Mouse (Mus musculus) adrenal gland, postnatal 10 days (tissue): ENCODE measurements around the gene Slc9a9. TPM values are rescaled to one million over a fixed set of nuclear protein-coding genes. Genes with fewer than 3 reads are reported as not detected.

Experiments
- DNase-seq: peaks from one replicate; pipeline ENCODE4 v3.0.0; 2021; ENCODE audit warnings: mixed read lengths
- total RNA-seq, 2 experiments: library from RNA; stranded (reverse); gene quantifications; 2 replicates each; pipeline ENCODE4 v1.2.3; 2021

Slc9a9 gene
- total RNA-seq, 2 experiments from 2014 or later: 3.2 to 4.3 TPM

DNA sequence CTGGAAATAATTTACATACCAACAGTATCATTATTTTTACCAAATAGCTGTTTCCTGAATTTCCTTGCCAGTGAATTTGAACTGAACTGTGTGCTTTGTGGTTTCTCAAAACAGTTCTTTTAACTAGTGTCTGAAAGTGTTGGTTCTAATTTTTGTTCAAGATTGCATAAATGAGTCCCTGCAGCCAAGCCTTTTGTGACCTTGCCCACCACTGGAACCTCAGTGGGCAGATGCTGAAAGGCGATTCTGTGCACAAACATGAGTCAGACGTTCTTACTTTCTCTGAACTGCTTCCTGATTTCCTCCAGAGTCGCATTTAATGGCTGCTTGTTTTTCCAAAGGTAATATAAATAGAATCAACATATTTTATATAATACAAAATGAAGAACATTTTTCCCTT, 281.0 kb downstream of the Slc9a9 start:
- no peak for DNase-seq

DNA sequence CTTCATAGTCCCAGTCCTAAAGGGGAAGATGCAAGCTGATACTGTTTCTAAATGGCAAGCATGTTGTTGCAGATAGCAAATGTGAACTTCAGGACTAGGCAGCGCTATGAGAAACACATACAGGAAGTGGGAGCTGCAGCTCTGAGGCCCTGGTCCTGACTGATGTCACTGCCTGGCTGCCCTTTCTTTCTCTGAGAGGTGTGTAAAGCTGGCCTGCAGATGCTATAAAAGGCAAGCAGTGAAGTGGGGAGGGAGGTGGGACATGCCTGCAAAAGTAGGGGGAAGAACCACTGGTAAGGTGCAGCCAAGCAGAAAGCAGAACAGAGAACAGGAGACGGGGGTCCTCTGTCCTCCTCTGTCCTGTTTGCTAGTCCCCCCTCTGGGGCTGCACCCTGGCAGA, 285.9 kb downstream of the Slc9a9 start:
- DNase-seq: no peak

DNA sequence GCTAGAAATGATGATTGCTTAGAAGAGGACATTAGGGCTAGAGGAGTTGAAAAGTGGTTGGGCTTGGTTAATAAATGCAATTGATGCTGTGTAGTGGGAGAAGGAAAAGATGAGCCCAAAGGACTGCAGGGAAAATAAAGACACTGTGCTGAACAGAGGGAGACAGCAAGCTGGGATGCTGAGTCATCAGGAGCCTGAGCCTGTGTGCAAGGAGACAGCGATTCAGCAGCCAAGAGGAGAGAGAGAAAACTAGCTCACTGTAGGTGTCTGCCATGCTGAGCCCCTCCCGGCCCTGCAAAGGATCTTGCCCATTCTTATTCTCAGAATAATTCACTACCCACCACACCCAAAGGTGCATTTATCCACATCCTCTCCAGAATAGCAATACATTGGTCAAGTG, 288.7 kb downstream of the Slc9a9 start:
- no peak for DNase-seq

DNA sequence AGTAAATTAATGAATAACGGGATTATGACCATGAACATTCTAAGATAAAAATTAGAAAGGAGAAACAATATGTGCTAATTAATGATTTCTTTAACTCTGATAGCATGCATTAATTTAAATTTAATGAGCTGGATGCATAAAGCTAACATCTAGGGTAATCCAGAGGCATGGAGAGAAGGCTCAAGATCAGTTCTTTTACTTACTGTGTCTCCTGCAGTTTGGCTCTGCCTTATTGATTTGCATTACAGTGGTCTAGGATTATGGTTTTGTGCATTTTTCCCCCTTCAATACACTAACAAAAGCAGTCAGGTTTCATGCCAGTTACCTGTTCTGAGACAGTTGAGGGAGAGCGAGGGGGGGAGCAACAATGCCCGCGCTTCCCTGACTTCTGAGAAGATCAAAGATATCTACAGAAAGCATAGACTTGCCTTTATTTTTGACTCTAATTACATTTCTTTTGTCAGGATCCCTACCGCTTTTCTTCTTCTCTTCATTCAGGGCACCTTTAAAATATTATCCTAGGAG, 298.9 kb downstream of the Slc9a9 start:
- DNase-seq: no peak

DNA sequence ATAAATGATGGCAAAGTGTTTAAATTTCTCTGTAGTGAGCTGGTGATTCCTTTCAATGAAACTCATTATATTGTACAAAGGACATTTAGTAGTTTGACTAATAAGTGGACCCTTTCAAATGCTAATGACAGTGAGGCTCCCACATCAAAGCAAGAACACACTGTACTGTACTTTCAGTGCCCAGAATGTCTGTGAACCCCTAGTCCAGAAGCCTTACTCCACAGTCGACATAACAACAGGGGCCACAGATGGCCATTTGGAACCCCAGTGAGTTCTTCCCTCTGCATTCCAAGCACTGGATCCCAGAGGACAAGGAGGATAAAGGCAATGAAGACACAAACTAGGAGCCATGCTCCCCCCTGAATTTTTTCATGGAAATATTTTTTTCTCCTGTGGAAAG, 299.4 kb downstream of the Slc9a9 start:
- no peak for DNase-seq

DNA sequence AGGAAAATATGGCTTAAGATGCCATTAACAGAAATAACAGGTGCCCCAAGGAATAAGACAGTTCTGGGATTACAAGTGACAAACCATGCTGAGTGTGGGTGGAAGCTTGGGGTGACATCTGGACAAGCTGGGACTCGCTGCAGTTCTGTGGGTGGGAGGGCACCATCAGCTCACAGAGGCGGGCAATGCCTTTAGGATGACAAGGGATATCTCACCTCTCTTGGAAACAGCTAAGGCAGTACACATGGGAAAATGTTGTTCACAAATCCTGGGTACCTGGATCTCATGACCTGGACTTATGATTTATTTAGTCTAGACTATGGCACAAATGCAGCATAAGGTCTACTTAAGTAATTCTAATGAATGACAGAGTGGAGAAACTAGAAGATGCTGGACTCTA, 302.3 kb downstream of the Slc9a9 start:
- no peak for DNase-seq

DNA sequence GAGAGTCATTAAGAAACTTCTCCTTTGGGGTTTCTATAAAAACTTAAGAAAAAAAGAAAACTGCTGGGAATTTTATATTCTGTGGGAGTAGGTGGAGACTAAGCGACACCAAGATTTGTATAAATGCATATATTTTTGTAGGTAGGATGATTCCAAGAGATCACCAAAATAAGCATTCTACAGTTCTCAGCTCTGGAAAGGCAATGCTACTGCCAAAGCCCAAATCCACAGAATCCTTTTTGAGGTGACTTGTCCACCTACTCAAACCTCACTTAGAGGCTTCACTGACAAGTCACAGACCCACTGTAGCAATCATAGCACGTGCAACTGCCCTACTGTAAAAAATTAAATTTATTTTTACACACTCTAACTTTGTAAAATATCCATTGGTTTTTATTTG, 303.0 kb downstream of the Slc9a9 start:
- DNase-seq: no peak

DNA sequence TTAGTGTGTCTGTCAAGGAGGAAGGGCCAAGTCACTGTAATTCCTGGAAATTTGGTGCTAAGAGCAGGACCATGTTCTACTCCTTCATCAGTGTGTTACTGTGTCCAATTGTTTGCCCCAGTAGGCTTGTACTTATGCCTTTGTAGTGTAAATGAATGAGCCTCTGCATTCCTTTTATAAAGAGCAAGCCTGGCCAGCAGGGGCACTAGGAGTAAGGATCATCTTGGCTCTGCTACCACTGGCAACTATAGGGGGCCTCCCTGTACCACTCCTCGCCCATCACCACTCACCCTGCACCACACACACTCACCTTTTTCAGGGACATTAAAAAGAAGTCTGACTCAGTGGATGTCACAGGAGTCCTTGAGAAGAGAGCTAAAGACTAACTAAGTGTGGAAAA, 306.5 kb downstream of the Slc9a9 start:
- DNase-seq: no peak

DNA sequence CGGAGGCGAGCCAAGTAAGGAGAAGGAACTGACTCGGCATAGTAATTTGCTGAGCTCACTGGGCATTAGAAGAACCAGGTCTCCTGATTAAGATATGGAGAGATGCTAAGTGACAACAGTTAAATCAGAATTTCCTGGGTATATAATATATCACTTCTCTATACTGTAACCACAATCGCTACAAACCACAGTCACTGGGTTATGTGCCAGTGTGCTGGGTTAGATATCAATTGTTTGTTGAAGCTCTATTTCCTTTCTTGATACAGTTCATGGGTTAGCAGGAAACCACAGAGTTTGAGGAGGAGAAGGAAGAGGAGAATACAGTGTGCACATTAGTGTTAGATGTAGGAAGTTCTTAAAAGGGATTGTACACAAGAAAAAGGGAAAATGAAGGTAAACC, 323.9 kb downstream of the Slc9a9 start:
- no peak for DNase-seq

DNA sequence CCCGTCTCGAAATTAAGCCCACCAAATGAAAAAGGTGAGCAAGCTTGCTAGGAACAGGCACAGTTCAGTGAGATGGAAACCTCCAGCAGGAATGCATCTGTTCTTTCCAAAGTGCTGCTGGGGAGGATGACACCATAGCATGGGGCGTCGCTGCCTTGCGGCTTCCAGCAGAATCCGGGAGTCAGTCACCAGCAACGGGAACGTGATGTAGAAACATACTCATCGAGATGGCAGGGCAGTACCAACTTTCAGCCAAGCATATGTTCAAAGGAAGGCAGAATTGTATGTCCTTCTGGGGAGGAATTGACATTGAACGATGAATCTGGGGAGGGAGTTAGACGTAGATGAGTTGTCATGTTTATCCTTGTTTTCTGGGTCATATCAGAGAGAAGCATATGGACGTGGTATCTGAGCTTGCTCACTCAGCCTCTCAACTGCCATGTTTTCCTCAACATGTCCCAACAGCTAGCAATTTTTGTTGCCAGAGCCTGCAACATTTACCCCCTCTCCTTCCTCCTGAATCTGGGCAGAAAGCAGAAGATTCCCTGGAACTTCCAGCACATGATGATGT, 350.5 kb downstream of the Slc9a9 start:
- no peak for DNase-seq

DNA sequence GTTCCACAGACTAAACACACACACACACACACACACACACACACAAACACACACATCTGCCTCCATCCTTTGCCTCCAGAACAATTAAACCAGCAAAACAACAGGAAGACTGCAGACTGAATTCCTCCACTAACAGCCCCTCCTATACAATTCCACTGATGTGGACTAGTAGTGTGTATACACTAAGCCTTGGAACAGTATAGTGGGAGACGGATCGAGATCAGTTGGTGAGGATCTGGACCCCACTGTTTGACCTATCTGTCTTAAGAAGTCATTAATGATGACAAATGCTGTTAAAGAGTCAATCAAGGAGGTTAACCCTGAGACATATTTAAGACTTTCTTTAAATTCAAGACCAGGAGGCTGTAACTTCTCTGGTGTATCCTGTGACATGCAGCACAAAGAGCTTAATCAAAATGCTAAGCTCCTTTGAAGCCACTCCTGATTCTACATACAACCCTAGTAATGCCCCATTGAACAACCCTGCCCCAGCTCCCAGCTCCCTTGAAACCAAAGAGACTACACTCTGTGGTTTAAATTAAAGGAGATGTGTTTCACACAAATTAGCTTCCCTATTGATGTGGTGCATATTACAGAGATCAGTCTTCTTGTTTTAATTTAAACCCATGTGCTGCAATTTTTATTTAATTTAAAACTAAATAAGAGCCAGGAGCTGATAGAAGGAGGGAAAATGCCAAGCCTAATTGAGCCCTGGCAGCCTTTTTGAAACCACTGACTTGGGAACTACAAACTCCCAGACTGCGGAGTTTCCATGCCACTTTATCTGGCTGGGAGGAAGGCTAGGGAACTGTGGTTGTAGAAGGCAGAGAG, 364.6 kb downstream of the Slc9a9 start:
- DNase-seq: no peak

DNA sequence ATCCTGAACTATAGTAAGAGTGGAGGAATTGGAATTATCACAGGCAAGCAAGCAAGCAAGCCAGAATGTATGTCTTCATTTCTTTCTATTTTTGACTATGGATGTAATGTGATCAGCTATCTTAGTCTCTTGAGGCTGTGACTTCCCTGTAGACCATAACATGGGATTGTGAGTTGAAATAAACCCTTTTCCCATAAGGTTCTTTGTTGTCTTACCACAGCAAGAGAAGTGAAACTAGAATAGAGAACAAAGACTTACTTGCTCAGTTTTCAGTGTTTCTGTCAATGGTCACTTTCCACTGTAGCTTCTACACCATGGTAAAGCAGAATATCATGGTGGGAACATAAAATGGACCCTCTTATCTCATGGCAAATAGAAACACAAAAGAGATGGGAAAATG, 366.5 kb downstream of the Slc9a9 start:
- no peak for DNase-seq

DNA sequence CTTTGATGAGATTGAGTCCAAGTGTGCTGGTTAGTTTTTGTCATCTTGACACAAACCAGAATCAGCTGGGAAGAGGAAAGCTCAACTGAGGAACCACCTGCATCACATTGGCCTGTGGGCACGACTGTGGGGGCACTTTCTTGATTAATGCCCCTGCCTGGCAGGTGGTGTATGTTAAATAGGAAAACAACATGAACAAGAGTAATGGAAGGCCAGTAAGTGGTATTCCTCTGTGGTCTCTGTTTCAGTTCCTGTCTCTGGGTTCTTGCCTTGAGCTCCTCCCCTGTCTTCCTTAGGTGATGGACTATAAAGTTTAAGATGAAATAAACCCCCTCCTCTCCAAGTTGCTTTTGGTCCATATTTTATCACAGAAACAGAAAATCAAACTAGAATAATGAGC, 372.7 kb downstream of the Slc9a9 start:
- no peak for DNase-seq

DNA sequence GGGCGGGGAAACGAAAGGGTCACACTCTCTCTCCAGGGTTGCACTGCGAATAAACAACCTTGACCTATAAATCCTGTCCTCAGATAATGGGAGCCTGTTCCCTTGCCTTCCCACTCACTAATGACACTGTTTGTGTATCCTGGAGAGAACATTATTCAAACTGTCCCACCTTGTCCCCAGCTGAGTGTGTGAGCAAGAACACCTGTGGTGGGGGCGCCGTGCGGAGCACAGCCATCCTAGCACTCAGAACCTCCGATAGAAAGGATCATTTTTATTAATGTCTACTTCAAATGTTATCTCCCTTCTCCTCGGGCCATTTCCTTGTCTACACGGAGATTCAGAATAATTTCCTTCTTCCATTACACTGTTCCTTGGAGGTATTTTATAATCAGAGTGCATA, 382.5 kb downstream of the Slc9a9 start:
- no peak for DNase-seq

DNA sequence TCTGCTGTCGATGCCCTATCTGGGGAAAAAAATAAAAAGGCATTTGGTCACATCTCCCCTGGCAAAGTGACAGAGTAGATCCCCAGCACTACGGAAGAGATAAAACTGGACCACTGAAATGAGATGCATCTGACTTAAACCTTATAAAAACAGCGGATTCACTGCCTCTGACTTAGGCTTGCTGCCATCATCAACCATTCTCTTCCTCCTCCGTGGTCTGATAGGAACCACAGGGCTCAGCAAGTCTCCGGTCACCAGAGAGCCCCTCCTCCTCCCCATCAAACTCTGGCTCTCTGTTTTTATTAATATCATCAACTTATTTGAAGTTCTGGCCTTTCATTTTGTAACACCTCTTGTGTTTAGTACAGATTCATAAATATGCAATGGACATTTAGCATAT, 383.5 kb downstream of the Slc9a9 start:
- DNase-seq: no peak

DNA sequence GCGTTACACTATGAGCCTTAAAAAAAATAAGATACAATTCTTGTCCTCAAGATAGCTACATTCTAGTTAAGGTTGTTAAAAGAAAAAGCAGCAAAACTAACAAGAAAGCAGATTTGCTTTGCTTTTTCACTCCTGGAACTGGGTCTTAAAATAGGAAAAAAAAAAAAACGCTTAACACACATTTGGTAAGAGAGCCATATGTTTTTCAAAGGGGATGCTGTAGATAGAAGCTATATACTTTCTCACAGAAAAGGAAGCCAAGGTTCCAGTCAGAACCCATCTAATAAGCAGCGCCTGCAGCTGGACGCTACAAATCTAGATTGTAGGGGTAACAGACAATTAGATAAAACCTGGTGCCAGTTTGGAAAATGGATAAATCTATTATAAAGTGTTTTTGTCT, 386.1 kb downstream of the Slc9a9 start:
- no peak for DNase-seq

DNA sequence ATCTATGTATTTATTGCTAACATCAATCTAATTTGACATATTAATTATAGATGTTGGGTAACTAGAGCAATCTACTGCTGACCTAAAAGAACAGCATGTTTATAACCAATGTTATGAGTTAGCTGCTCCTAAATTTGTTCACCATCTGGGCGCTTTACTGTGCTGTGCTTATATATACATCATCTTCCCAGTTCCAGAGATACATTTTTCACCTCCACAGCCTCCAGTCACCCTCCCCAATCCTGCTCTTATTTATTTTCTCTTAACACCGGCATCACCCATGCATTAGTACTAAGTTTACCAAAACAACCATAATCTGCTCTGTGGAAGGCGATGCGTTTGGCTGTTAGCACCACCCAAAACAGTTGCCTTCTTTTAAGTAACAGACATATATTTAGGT, 391.0 kb downstream of the Slc9a9 start:
- DNase-seq: no peak

DNA sequence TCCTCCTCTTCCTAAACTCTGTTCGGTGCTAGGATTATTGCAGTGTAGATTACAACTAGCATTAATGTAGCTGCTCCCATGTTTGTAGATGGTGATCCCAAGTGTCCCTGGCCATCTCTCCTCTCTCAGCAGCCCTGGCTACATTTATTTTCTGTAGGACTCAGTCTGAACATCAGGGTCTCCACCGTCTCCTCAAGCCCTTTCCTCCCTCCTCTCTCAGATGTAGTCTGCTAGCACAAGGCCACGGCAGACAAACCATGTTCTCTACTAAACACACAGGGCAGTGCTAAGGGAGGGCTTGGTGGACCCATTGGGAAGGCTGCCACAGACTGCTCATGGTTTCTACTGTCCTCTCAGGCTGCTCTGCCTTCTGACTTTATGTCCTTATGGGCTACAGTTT, 397.3 kb downstream of the Slc9a9 start:
- DNase-seq: no peak

DNA sequence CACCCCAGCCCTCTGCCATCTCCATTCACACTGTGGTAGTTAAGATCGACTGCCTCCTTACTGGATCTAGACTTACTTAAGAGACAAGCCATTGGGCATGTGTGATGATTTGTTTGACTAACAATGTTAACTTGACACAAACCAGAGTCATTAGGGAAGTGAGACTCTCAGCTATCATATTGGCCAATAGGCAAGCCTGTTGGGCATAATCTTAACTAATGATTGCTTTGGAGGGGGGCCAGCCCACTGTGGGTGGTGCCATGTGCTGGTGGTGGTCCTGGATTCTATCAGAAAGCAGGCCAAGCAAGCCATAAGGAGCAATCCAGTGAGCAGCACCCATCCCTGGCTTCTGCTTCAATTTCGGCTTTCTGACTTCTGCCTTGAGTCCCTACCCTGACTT, 398.8 kb downstream of the Slc9a9 start:
- DNase-seq: no peak

DNA sequence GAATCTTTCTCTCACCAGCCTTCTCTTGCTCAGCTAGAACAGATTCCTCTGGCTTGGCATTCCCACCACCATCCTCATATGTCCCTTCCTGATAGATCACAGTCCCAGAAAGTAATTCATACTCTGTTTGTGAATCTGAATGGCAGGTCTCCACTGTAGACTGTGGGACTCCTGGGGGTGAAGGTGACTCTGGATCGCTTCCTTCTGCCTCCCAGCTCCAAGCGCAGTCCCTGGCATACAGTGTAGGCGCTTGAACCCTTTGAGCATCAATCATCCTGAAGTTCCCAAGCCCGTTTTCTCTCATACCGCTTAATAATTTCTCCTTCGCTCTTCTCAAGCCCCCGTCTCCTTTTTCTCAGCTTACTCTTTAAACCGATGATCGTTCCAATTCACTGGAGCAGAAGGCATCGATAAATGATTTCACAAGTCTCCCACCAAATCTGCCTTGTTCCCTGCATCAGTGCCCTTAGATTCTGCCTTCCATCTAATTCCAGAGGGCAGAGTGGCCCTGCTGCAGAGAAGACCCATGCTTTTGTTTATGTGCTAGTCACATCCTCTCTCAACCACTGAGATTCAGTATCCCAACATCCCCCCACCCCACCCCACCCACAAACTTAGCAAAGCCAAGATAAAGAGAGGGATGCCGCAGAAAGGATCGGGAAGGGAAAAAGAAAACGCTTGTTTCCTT, 401.3 kb downstream of the Slc9a9 start:
- no peak for DNase-seq

DNA sequence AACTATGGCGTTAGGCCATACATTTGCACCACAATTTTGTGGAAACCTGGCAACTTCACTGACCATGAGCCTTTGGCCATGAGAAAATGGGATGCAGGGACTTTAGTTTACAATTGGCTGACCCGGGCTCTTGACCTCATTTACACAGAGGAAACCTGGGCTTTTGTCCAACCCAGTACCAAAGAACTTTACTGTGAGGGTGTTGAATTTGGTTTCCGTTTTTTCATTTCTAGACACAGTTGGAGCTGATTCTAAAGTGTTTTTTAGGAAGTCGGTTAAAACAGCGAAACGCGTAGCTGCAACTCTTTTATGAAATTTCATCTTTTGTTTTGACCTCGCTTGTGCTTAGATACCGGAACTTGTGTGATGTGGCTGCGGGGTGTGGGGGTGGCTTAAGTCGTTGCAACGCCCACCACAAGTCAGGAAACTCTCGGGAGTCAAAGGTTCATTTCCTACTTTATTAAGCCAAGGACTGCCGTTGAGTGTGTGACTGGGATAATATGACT, 402.8 kb downstream of the Slc9a9 start:
- DNase-seq: peak; percentile 23

DNA sequence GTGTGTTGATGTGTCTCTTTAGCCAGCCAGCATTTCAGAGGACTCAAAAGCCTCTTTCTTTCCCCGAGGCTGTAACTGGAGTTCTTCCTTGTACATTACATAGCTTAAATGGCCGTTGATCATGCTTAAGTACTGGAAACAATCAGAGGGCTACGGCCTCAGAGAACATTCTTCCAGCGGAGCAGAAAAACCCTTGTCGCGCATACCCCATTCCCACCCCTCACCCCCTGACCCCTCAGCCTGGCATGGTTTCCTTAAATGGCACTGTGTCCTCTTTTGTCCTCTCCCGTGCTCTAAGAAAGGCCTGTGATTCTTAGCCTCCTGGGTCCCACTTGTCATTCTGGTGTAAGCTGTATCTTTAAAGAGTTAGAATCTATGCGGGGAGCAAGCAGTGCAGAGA, 404.0 kb downstream of the Slc9a9 start:
- DNase-seq: no peak

DNA sequence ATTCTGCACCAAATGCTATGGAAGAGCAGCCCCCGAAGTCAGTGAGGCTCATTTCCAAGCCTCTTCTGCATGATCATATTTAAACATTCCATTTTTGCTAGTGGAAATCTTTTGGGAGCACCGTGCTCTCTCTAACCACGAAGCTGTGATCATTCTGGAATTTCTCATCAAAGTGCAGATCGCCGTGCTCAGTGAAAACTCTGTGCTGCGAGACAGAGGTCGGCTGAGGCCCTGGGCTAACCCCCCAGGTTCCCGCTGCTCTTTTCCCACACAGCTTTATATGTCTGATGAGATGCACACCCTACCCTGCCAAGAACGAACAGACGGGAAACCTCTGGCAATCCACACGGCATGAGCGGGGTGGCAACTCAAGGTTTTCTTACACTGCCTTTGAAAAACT, 406.1 kb downstream of the Slc9a9 start:
- DNase-seq: no peak
